Mouse (Mus musculus) kidney, postnatal 4 days (tissue): ENCODE data around the gene Ranbp17.
A peak's percentile ranks its signal among the peaks of the same experiment; 100 is the strongest.

Source experiments
- DNase-seq, 2 experiments: peaks; one replicate each; pipeline ENCODE4 v3.0.0; 2021; ENCODE audit warnings: mixed read lengths in 2 of 2

The Ranbp17 gene

GRCm38 (mm10) chr11:33228186-33228585 is 285.4 kb downstream of the Ranbp17 start:
- DNase-seq: no peak

- no peak for DNase-seq
Measured at GRCm38 (mm10) chr11:33226516-33226915, 287.0 kb downstream of the Ranbp17 start.

GRCm38 (mm10) chr11:33221566-33222365 is 291.8 kb downstream of the Ranbp17 start:
- peak in 1 of 2 experiments; percentile 8 for DNase-seq

GRCm38 (mm10) chr11:33220763-33221162 is 292.8 kb downstream of the Ranbp17 start:
- DNase-seq: no peak

GRCm38 (mm10) chr11:33217384-33218079 is 296.0 kb downstream of the Ranbp17 start:
- DNase-seq: peak in 1 of 2 experiments; percentile 30

- DNase-seq: no peak
Measured at GRCm38 (mm10) chr11:33207411-33207810, 306.1 kb downstream of the Ranbp17 start.

- no peak for DNase-seq
Measured at GRCm38 (mm10) chr11:33204966-33205365, 308.6 kb downstream of the Ranbp17 start.

GRCm38 (mm10) chr11:33204329-33204705 is 309.2 kb downstream of the Ranbp17 start:
- peak in 1 of 2 experiments; percentile 27 for DNase-seq

GRCm38 (mm10) chr11:33203383-33204328 is 309.9 kb downstream of the Ranbp17 start, which contains the start of gene Tlx3:
Tlx3 (minus strand) TSS chr11:33203589.
- DNase-seq: peak; percentile 49 to 66

GRCm38 (mm10) chr11:33202972-33203371 is 310.6 kb downstream of the Ranbp17 start:
- DNase-seq: no peak

- peak in 1 of 2 experiments; percentile 35 for DNase-seq
Measured at GRCm38 (mm10) chr11:33202296-33202695, 311.2 kb downstream of the Ranbp17 start.

GRCm38 (mm10) chr11:33201626-33202010 is 311.9 kb downstream of the Ranbp17 start:
- DNase-seq: peak in 1 of 2 experiments; percentile 37

- peak; percentile 59 to 74 for DNase-seq
Measured at GRCm38 (mm10) chr11:33200764-33201625, 312.6 kb downstream of the Ranbp17 start.

GRCm38 (mm10) chr11:33199906-33200763 is 313.4 kb downstream of the Ranbp17 start:
- DNase-seq: peak; percentile 51 to 67

- peak; percentile 28 to 43 for DNase-seq
Measured at GRCm38 (mm10) chr11:33199117-33199514, 314.4 kb downstream of the Ranbp17 start.

GRCm38 (mm10) chr11:33198351-33199116 is 315.0 kb downstream of the Ranbp17 start:
- no peak for DNase-seq

GRCm38 (mm10) chr11:33197673-33198072 is 315.9 kb downstream of the Ranbp17 start:
- DNase-seq: no peak

- DNase-seq: no peak
Measured at GRCm38 (mm10) chr11:33197133-33197514, 316.4 kb downstream of the Ranbp17 start.

GRCm38 (mm10) chr11:33196447-33197132 is 317.0 kb downstream of the Ranbp17 start:
- no peak for DNase-seq
